ENCODE assay signal across 9 mouse cellular contexts in genomic region chr17:88403269-88403668, GRCm38 (mm10). TPM values are rescaled to one million over a fixed set of nuclear protein-coding genes. Genes with fewer than 3 reads are reported as not detected.
A peak's percentile ranks its signal among the peaks of the same experiment; 100 is the strongest.
DNase-seq lines count a peak whose midpoint lies in the region; ATAC-seq and TF ChIP-seq lines count a peak whose summit lies in the region.
"Had no signal": no experiment of that assay in that cellular context is flagged by ENCODE, and none has a peak within 500 bp of the region (broad histone marks: within the 10 kb centered on the region; RNA-seq: fewer than 3 reads in every experiment).

No protein-coding gene starts in this region.

- no peaks in the 10 kb centered on the region for H3K9me3 ChIP-seq in liver, postnatal 0 days (ENCODE audit: low read length)
- no peaks in the 10 kb centered on the region for H3K9me3 ChIP-seq in liver, embryonic 11.5 days (ENCODE audit: control insufficient read depth, low read length)
- no peaks in the 10 kb centered on the region for H3K9me3 ChIP-seq in hindbrain, embryonic 16.5 days (ENCODE audit: control insufficient read depth, low read length)
- H3K9me3 ChIP-seq in midbrain, embryonic 13.5 days, result no peaks in the 10 kb centered on the region
- H3K9me3 ChIP-seq: kidney, embryonic 15.5 days had no signal

- peak; percentile 48 for ATAC-seq in liver, postnatal 0 days
- ATAC-seq in liver, embryonic 11.5 days (replicated peaks; ENCODE audit: low FRiP score), result no peak
- no peak for ATAC-seq in hindbrain, embryonic 16.5 days
- ATAC-seq in midbrain, embryonic 13.5 days, result no peak; the same call in 1 of the 2 replicates

- TF ChIP-seq EP300 in liver, postnatal 0 days (IDR thresholded peaks at IDR 0.05; ENCODE audit: low read depth), result no peak

- H3K4me3 ChIP-seq in liver, postnatal 0 days (ENCODE audit: low read depth, low read length), result no peak overlapping the region
- H3K4me3 ChIP-seq in liver, embryonic 11.5 days (ENCODE audit: low read depth, low read length), result no peak overlapping the region
- no peak overlapping the region for H3K4me3 ChIP-seq in hindbrain, embryonic 16.5 days (ENCODE audit: low read length)
- H3K4me3 ChIP-seq in midbrain, embryonic 13.5 days (replicated peaks), result no peak overlapping the region
- H3K4me3 ChIP-seq: kidney, embryonic 15.5 days had no signal

- no peak overlapping the region for H3K9ac ChIP-seq in liver, postnatal 0 days (replicated peaks)
- H3K9ac ChIP-seq in liver, embryonic 11.5 days (ENCODE audit: low read depth, low read length), result no peak overlapping the region
- no peak overlapping the region for H3K9ac ChIP-seq in hindbrain, embryonic 16.5 days (ENCODE audit: low read depth, low read length)
- no peak overlapping the region for H3K9ac ChIP-seq in midbrain, embryonic 13.5 days (replicated peaks)
- H3K9ac ChIP-seq: kidney, embryonic 15.5 days had no signal

- WGBS in liver, postnatal 0 days (ENCODE audit: insufficient replicate concordance), result 65% methylated on average over 6 of the region's 6 CpGs
- 77% methylated on average over 6 of the region's 6 CpGs for WGBS in liver, embryonic 11.5 days
- WGBS in hindbrain, embryonic 16.5 days, result 81% methylated on average over 6 of the region's 6 CpGs
- WGBS in midbrain, embryonic 13.5 days, result 82% methylated on average over 6 of the region's 6 CpGs

- no peak overlapping the region for H3K27ac ChIP-seq in liver, postnatal 0 days (ENCODE audit: low read depth)
- no peak overlapping the region for H3K27ac ChIP-seq in liver, embryonic 11.5 days (ENCODE audit: low read depth, low read length)
- H3K27ac ChIP-seq in hindbrain, embryonic 16.5 days (ENCODE audit: low read depth, low read length), result no peak overlapping the region
- no peak overlapping the region for H3K27ac ChIP-seq in midbrain, embryonic 13.5 days
- H3K27ac ChIP-seq: kidney, embryonic 15.5 days had no signal

- no peak overlapping the region for H3K4me2 ChIP-seq in liver, postnatal 0 days (ENCODE audit: low read depth, low read length)
- H3K4me2 ChIP-seq in liver, embryonic 11.5 days, result no peak overlapping the region
- no peak overlapping the region for H3K4me2 ChIP-seq in hindbrain, embryonic 16.5 days (ENCODE audit: low read length)
- no peak overlapping the region for H3K4me2 ChIP-seq in midbrain, embryonic 13.5 days (replicated peaks)
- H3K4me2 ChIP-seq: kidney, embryonic 15.5 days had no signal

- H3K4me1 ChIP-seq in liver, postnatal 0 days (ENCODE audit: insufficient read depth), result no peaks in the 10 kb centered on the region
- no peaks in the 10 kb centered on the region for H3K4me1 ChIP-seq in liver, embryonic 11.5 days (replicated peaks; ENCODE audit: control insufficient read depth, insufficient read depth, low read length)
- H3K4me1 ChIP-seq in hindbrain, embryonic 16.5 days (ENCODE audit: control insufficient read depth, insufficient read depth, low read depth, low read length), result peaks cover 6% of the 10 kb centered on the region; the same call in 1 of the 2 replicates
- H3K4me1 ChIP-seq in midbrain, embryonic 13.5 days (replicated peaks), result peaks cover 25% of the 10 kb centered on the region

- no peaks in the 10 kb centered on the region for H3K36me3 ChIP-seq in liver, postnatal 0 days (replicated peaks; ENCODE audit: insufficient read depth, low read length)
- no peaks in the 10 kb centered on the region for H3K36me3 ChIP-seq in liver, embryonic 11.5 days (ENCODE audit: control insufficient read depth, insufficient read depth, low read length)
- H3K36me3 ChIP-seq in hindbrain, embryonic 16.5 days (ENCODE audit: control insufficient read depth, insufficient read depth, low read length), result no peaks in the 10 kb centered on the region
- H3K36me3 ChIP-seq in midbrain, embryonic 13.5 days, result no peaks in the 10 kb centered on the region
- H3K36me3 ChIP-seq: kidney, embryonic 15.5 days had no signal

- DNase-seq in adrenal gland, postnatal 14 days, result peak; percentile 8
- no peak for DNase-seq in adrenal gland, postnatal 36 days
- DNase-seq in liver, postnatal 0 days, result no peak
- no peak for DNase-seq in liver, embryonic 11.5 days (ENCODE audit: low spot score)
- peak; percentile 46 for DNase-seq in lung, postnatal 36 days
- DNase-seq in thymus, postnatal 25 days, result peak; percentile 44

- no peaks in the 10 kb centered on the region for H3K27me3 ChIP-seq in liver, postnatal 0 days (ENCODE audit: insufficient read depth, low read length)
- H3K27me3 ChIP-seq in liver, embryonic 11.5 days (replicated peaks; ENCODE audit: control insufficient read depth, insufficient read depth, low read length), result peaks cover 4% of the 10 kb centered on the region
- peaks cover 5% of the 10 kb centered on the region; the same call in 1 of the 2 replicates for H3K27me3 ChIP-seq in hindbrain, embryonic 16.5 days (replicated peaks; ENCODE audit: control insufficient read depth, insufficient read depth, low read length)
- peaks cover 6% of the 10 kb centered on the region for H3K27me3 ChIP-seq in midbrain, embryonic 13.5 days
- H3K27me3 ChIP-seq: kidney, embryonic 15.5 days had no signal

- no peak for TF ChIP-seq CTCF in liver, postnatal 0 days (IDR thresholded peaks at IDR 0.05; ENCODE audit: low read depth)

RNA-seq across cellular contexts. Expression of gene Foxn2, which starts 37.2 kb away (rescaled TPM):
- 21.8 and 27.3 TPM in 2 replicates for total RNA-seq in adrenal gland, postnatal 14 days (2021)
- 10 to 100 TPM; 20.7 to 25.4 TPM for total RNA-seq in adrenal gland, postnatal 36 days (2021)
- polyA plus RNA-seq in liver, postnatal 0 days (2015; fragmentation: Nextera tagmentation; extraction: Ambion mirVana), result 6.6 and 6.8 TPM in 2 replicates
- polyA plus RNA-seq in liver, embryonic 11.5 days (2014; fragmentation: Nextera tagmentation; extraction: Ambion mirVana), result 15.0 and 15.3 TPM in 2 replicates
- 8.2 and 9.7 TPM in 2 replicates for polyA plus RNA-seq in hindbrain, embryonic 16.5 days (2015; fragmentation: Nextera tagmentation; extraction: Ambion mirVana)
- polyA plus RNA-seq in midbrain, embryonic 13.5 days (2015; fragmentation: Nextera tagmentation; extraction: Ambion mirVana), result 9.6 and 11.3 TPM in 2 replicates

Comparison
In these comparisons a context has a peak if more than half of its experiments do, and no peak if none do; other contexts are left out.
1. DNase-seq: peak in adrenal gland, postnatal 14 days (single experiment), lung, postnatal 36 days (single experiment) and thymus, postnatal 25 days (single experiment); none in adrenal gland, postnatal 36 days (0 of 2), liver, postnatal 0 days (single experiment) and liver, embryonic 11.5 days (single experiment).